Mouse (Mus musculus): ENCODE results near the gene Aes.
A peak's percentile ranks its signal among the peaks of the same experiment; 100 is the strongest.

Aes gene

GRCm38 (mm10) chr10:81544296-81545160, 14.8 kb upstream of the Aes start:
- no peak for DNase-seq (ENCODE audit: low spot score)

- peak; percentile 98 for DNase-seq (ENCODE audit: low spot score)
Observed at GRCm38 (mm10) chr10:81545161-81545747, 14.0 kb upstream of the Aes start, which contains the start of gene Gna11. TSS of gene Gna11 (minus strand) at chr10:81545190.

GRCm38 (mm10) chr10:81546332-81546731, 13.0 kb upstream of the Aes start:
- no peak for DNase-seq (ENCODE audit: low spot score)

- DNase-seq (ENCODE audit: low spot score): no peak
Observed at GRCm38 (mm10) chr10:81546788-81547571, 12.3 kb upstream of the Aes start.

GRCm38 (mm10) chr10:81548944-81549343, 10.3 kb upstream of the Aes start:
- DNase-seq (ENCODE audit: low spot score): no peak

- peak; percentile 83 for DNase-seq (ENCODE audit: low spot score)
Observed at GRCm38 (mm10) chr10:81550257-81550656, 9.0 kb upstream of the Aes start.

GRCm38 (mm10) chr10:81551597-81552102, 7.6 kb upstream of the Aes start:
- peak; percentile 78 for DNase-seq (ENCODE audit: low spot score)

GRCm38 (mm10) chr10:81553232-81553631, 6.1 kb upstream of the Aes start:
- DNase-seq (ENCODE audit: low spot score): no peak

GRCm38 (mm10) chr10:81553807-81554755, 5.2 kb upstream of the Aes start:
- no peak for DNase-seq (ENCODE audit: low spot score)

- no peak for DNase-seq (ENCODE audit: low spot score)
Observed at GRCm38 (mm10) chr10:81556282-81556681, 3.0 kb upstream of the Aes start.

- no peak for DNase-seq (ENCODE audit: low spot score)
Observed at GRCm38 (mm10) chr10:81557491-81557890, 1.8 kb upstream of the Aes start.

- peak; percentile 26 for DNase-seq (ENCODE audit: low spot score)
Observed at GRCm38 (mm10) chr10:81559627-81560539, 595 bp downstream of the Aes start.

GRCm38 (mm10) chr10:81560719-81561459, 1.6 kb downstream of the Aes start:
- no peak for DNase-seq (ENCODE audit: low spot score)

GRCm38 (mm10) chr10:81562411-81562810, 3.1 kb downstream of the Aes start:
- DNase-seq (ENCODE audit: low spot score): no peak

- DNase-seq (ENCODE audit: low spot score): no peak
Observed at GRCm38 (mm10) chr10:81563481-81563880, 4.2 kb downstream of the Aes start.

GRCm38 (mm10) chr10:81564216-81564615, 4.9 kb downstream of the Aes start:
- no peak for DNase-seq (ENCODE audit: low spot score)

- no peak for DNase-seq (ENCODE audit: low spot score)
Observed at GRCm38 (mm10) chr10:81564734-81565133, 5.4 kb downstream of the Aes start.

- no peak for DNase-seq (ENCODE audit: low spot score)
Observed at GRCm38 (mm10) chr10:81565257-81566228, 6.3 kb downstream of the Aes start.
